Mouse (Mus musculus): ENCODE measurements around the gene Hoxa2.

Hoxa2 gene

GRCm38 (mm10) chr6:52164626-52165440 lies at the start of gene Hoxa2:
Gene Hoxa2, minus strand, starts transcription at chr6:52164831.
- DNase-seq: peak in 1 of 2 experiments; percentile 7

GRCm38 (mm10) chr6:52214271-52214670 lies 49.6 kb upstream of the Hoxa2 start:
- no peak for DNase-seq

- DNase-seq: no peak
Measured at GRCm38 (mm10) chr6:52213119-52213986, 48.7 kb upstream of the Hoxa2 start, which contains the start of the genes Hoxa3 and Gm28308. Gene Hoxa3, minus strand, starts transcription at chr6:52213336. Gene Gm28308, minus strand, starts transcription at chr6:52213339.

- DNase-seq: no peak
Measured at GRCm38 (mm10) chr6:52212556-52213118, 48.0 kb upstream of the Hoxa2 start.

- DNase-seq: no peak
Measured at GRCm38 (mm10) chr6:52211961-52212360, 47.3 kb upstream of the Hoxa2 start.

- DNase-seq: peak; percentile 76 to 79
Measured at GRCm38 (mm10) chr6:52211170-52211935, 46.7 kb upstream of the Hoxa2 start.

- DNase-seq: no peak
Measured at GRCm38 (mm10) chr6:52209685-52210046, 45.0 kb upstream of the Hoxa2 start.

GRCm38 (mm10) chr6:52208868-52209684 lies 44.4 kb upstream of the Hoxa2 start:
- no peak for DNase-seq

GRCm38 (mm10) chr6:52208072-52208867 lies 43.6 kb upstream of the Hoxa2 start, which contains the start of gene Hoxa6:
Gene Hoxa6, minus strand, starts transcription at chr6:52208722.
- DNase-seq: no peak

GRCm38 (mm10) chr6:52207684-52207976 lies 43.0 kb upstream of the Hoxa2 start:
- DNase-seq: no peak

GRCm38 (mm10) chr6:52206882-52207683 lies 42.5 kb upstream of the Hoxa2 start:
- DNase-seq: no peak

- DNase-seq: no peak
Measured at GRCm38 (mm10) chr6:52205638-52206621, 41.3 kb upstream of the Hoxa2 start.

- no peak for DNase-seq
Measured at GRCm38 (mm10) chr6:52205221-52205620, 40.6 kb upstream of the Hoxa2 start.

- DNase-seq: peak in 1 of 2 experiments; percentile 63
Measured at GRCm38 (mm10) chr6:52204050-52204752, 39.6 kb upstream of the Hoxa2 start, which contains the start of gene Hoxa5. Gene Hoxa5, minus strand, starts transcription at chr6:52204587.

- DNase-seq: no peak
Measured at GRCm38 (mm10) chr6:52203371-52204049, 38.9 kb upstream of the Hoxa2 start.

- no peak for DNase-seq
Measured at GRCm38 (mm10) chr6:52203121-52203370, 38.4 kb upstream of the Hoxa2 start.

- no peak for DNase-seq
Measured at GRCm38 (mm10) chr6:52202362-52203120, 37.9 kb upstream of the Hoxa2 start.

All from cerebellum, postnatal 14 days (tissue).